Mouse (Mus musculus) kidney, postnatal 0 days (tissue): ENCODE data around the gene Etnk1. TPM values are rescaled to one million over a fixed set of nuclear protein-coding genes. Genes with fewer than 3 reads are reported as not detected.

Source experiments
- ATAC-seq: fragments of 200-750 bp; cut with Nextera tagmentation; replicated peaks from 2 replicates; pipeline ENCODE4 v1.8.0; 2017; ENCODE audit warnings: low read depth, moderate number of reproducible peaks, moderate TSS enrichment, moderate library complexity; ENCODE audit not compliant: low FRiP score
- DNase-seq: peaks from one replicate; pipeline ENCODE4 v3.0.0-alpha.2; 2016; ENCODE audit warnings: low spot score
- H3K27ac ChIP-seq: fragments of 300-500 bp; sonication (generic); 2 replicates; pipeline ENCODE4 v1.5.1; 2014; ENCODE audit warnings: mild to moderate bottlenecking
- H3K27me3 ChIP-seq: fragments of 300-500 bp; sonication (generic); 2 replicates; pipeline ENCODE4 v1.6.1; 2014; ENCODE audit warnings: low read length, mixed read lengths; ENCODE audit not compliant: insufficient read depth
- H3K36me3 ChIP-seq: fragments of 300-500 bp; sonication (generic); 2 replicates; pipeline ENCODE4 v1.6.1; 2014; ENCODE audit warnings: low read length, mixed read lengths; ENCODE audit not compliant: insufficient read depth
- H3K4me1 ChIP-seq: fragments of 300-500 bp; sonication (generic); replicated peaks from 2 replicates; pipeline ENCODE4 v1.6.1; 2014; ENCODE audit warnings: antibody characterized with exemption, low read length, mixed read lengths; ENCODE audit not compliant: insufficient read depth
- H3K4me2 ChIP-seq: fragments of 300-500 bp; sonication (generic); 2 replicates; pipeline ENCODE4 v1.6.1; 2014; ENCODE audit warnings: mild to moderate bottlenecking, low read length, moderate library complexity, mixed read lengths
- H3K4me3 ChIP-seq: fragments of 300-500 bp; sonication (generic); replicated peaks from 2 replicates; pipeline ENCODE4 v1.5.1; 2014; ENCODE audit warnings: low read depth, low read length
- H3K9ac ChIP-seq: fragments of 300-500 bp; sonication (generic); 2 replicates; pipeline ENCODE4 v1.6.1; 2014; ENCODE audit warnings: low read depth, low read length
- H3K9me3 ChIP-seq: fragments of 300-500 bp; sonication (generic); replicated peaks from 2 replicates; pipeline ENCODE4 v1.6.1; 2016; ENCODE audit warnings: low read length, inconsistent platforms, mixed read lengths
- CTCF ChIP-seq: IDR thresholded peaks from 2 replicates; pipeline ENCODE4 v1.5.1; 2016; ENCODE audit warnings: antibody characterized with exemption, low read depth, mild to moderate bottlenecking, moderate library complexity
- WGBS: fragments of 180-500 bp; shearing (Covaris S2); extraction: QIAGEN DNeasy Blood & Tissue Kit; methylation state at CpG from one replicate; pipeline ENCODE4 v1.1.7; 2014; 5-methylcytosine and 5-hydroxymethylcytosine counted together
- polyA plus RNA-seq: library from polyadenylated mRNA; unstranded; fragments of >200 nt; fragmentation: Nextera tagmentation; extraction: Ambion mirVana; gene quantifications from 2 replicates; pipeline ENCODE4 v1.2.1, GENCODE M21; 2015

The Etnk1 gene
- polyA plus RNA-seq, 1 experiment from 2014 or later, result 35.9 TPM

- Histone ChIP-seq H3K9ac (no peak overlapping the region), H3K27ac (no peak overlapping the region), H3K9me3 (no peaks in the 10 kb centered on the region; the same call in 1 of the 2 replicates), H3K4me1 (0 out of 2 replicates have a peak, but pooled peaks cover 3% of the 10 kb centered on the region), H3K4me3 (no peak overlapping the region), H3K4me2 (no peak overlapping the region), H3K27me3 (no peaks in the 10 kb centered on the region), H3K36me3 (no peaks in the 10 kb centered on the region)
- TF ChIP-seq CTCF, result no peak
- 0 out of 2 replicates have a peak, but pooled peaks have one; percentile 33 for ATAC-seq
- DNase-seq, result peak; percentile 58
- 23% methylated on average over 11 of the region's 11 CpGs for WGBS
Measured at GRCm38 (mm10) chr6:143224057-143224456, 57.0 kb downstream of the Etnk1 start.

- WGBS, result 49% methylated on average over 6 of the region's 6 CpGs
- DNase-seq, result no peak
- no peak overlapping the region for H3K4me3 ChIP-seq
- no peak overlapping the region for H3K4me2 ChIP-seq
- no peaks in the 10 kb centered on the region for H3K27me3 ChIP-seq
- H3K9ac ChIP-seq, result no peak overlapping the region
- no peaks in the 10 kb centered on the region; the same call in 1 of the 2 replicates for H3K9me3 ChIP-seq
- no peak overlapping the region for H3K27ac ChIP-seq
- no peak for TF ChIP-seq CTCF
- H3K4me1 ChIP-seq, result 0 out of 2 replicates have a peak, but pooled peaks cover 3% of the 10 kb centered on the region
- H3K36me3 ChIP-seq, result no peaks in the 10 kb centered on the region
- ATAC-seq, result no peak
Measured at GRCm38 (mm10) chr6:143224885-143225284, 57.9 kb downstream of the Etnk1 start.

GRCm38 (mm10) chr6:143228696-143229095, 61.7 kb downstream of the Etnk1 start:
- Histone ChIP-seq H3K4me1 (0 out of 2 replicates have a peak, but pooled peaks cover 3% of the 10 kb centered on the region), H3K4me2 (no peak overlapping the region), H3K9ac (no peak overlapping the region), H3K4me3 (no peak overlapping the region), H3K27ac (no peak overlapping the region), H3K36me3 (no peaks in the 10 kb centered on the region), H3K27me3 (no peaks in the 10 kb centered on the region), H3K9me3 (no peaks in the 10 kb centered on the region; the same call in 1 of the 2 replicates)
- DNase-seq (no peak), ATAC-seq (no peak)
- no peak for TF ChIP-seq CTCF
- 80% methylated on average over 5 of the region's 5 CpGs for WGBS

GRCm38 (mm10) chr6:143229906-143230305, 62.9 kb downstream of the Etnk1 start:
- H3K4me3 ChIP-seq, result no peak overlapping the region
- DNase-seq, result peak; percentile 39
- no peak overlapping the region for H3K27ac ChIP-seq
- ATAC-seq, result peak; percentile 25; the same call in 1 of the 2 replicates
- no peak overlapping the region for H3K4me2 ChIP-seq
- no peaks in the 10 kb centered on the region for H3K4me1 ChIP-seq
- H3K9ac ChIP-seq, result no peak overlapping the region
- H3K9me3 ChIP-seq, result no peaks in the 10 kb centered on the region; the same call in 1 of the 2 replicates
- no peak for TF ChIP-seq CTCF
- no peaks in the 10 kb centered on the region; the same call in 1 of the 2 replicates for H3K27me3 ChIP-seq
- H3K36me3 ChIP-seq, result no peaks in the 10 kb centered on the region
- 35% methylated on average over 8 of the region's 8 CpGs for WGBS

- no peaks in the 10 kb centered on the region; the same call in 1 of the 2 replicates for H3K9me3 ChIP-seq
- no peak for ATAC-seq
- H3K36me3 ChIP-seq, result no peaks in the 10 kb centered on the region
- no peaks in the 10 kb centered on the region; the same call in 1 of the 2 replicates for H3K27me3 ChIP-seq
- WGBS, result 53% methylated on average over 2 of the region's 2 CpGs
- DNase-seq, result no peak
- no peak overlapping the region for H3K4me3 ChIP-seq
- no peak overlapping the region for H3K4me2 ChIP-seq
- no peaks in the 10 kb centered on the region for H3K4me1 ChIP-seq
- no peak overlapping the region for H3K9ac ChIP-seq
- no peak overlapping the region for H3K27ac ChIP-seq
- TF ChIP-seq CTCF, result no peak
Measured at GRCm38 (mm10) chr6:143230888-143231287, 63.9 kb downstream of the Etnk1 start.

GRCm38 (mm10) chr6:143232718-143233117, 65.7 kb downstream of the Etnk1 start:
- Histone ChIP-seq H3K9me3 (no peaks in the 10 kb centered on the region), H3K27ac (no peak overlapping the region), H3K4me3 (no peak overlapping the region), H3K36me3 (no peaks in the 10 kb centered on the region), H3K4me2 (no peak overlapping the region), H3K9ac (no peak overlapping the region), H3K4me1 (no peaks in the 10 kb centered on the region), H3K27me3 (no peaks in the 10 kb centered on the region; the same call in 1 of the 2 replicates)
- WGBS, result 56% methylated on average over 11 of the region's 11 CpGs
- no peak for TF ChIP-seq CTCF
- DNase-seq, result no peak
- ATAC-seq, result peak; percentile 71

- no peak overlapping the region for H3K4me3 ChIP-seq
- no peak overlapping the region for H3K27ac ChIP-seq
- H3K9ac ChIP-seq, result no peak overlapping the region
- ATAC-seq (no peak), DNase-seq (no peak)
- no peaks in the 10 kb centered on the region for H3K4me1 ChIP-seq
- no peaks in the 10 kb centered on the region for H3K9me3 ChIP-seq
- WGBS, result 83% methylated on average over 8 of the region's 8 CpGs
- H3K36me3 ChIP-seq, result no peaks in the 10 kb centered on the region
- H3K27me3 ChIP-seq, result no peaks in the 10 kb centered on the region; the same call in 1 of the 2 replicates
- H3K4me2 ChIP-seq, result no peak overlapping the region
- no peak for TF ChIP-seq CTCF
Measured at GRCm38 (mm10) chr6:143234868-143235267, 67.8 kb downstream of the Etnk1 start.
